Mouse (Mus musculus) brain, embryonic 14.5 days (tissue): ENCODE measurements around the gene Gna13. TPM values are rescaled to one million over a fixed set of nuclear protein-coding genes. Genes with fewer than 3 reads are reported as not detected.

Experiments used
- DNase-seq: peaks from one replicate; pipeline ENCODE4 v3.0.0-alpha.2; 2011; ENCODE audit warnings: low read depth
- CTCF ChIP-seq: fragments of 200-500 bp; IDR thresholded peaks from 2 replicates; pipeline ENCODE4 v1.5.1; 2012; ENCODE audit warnings: inconsistent platforms, mild to moderate bottlenecking, moderate library complexity, borderline replicate concordance; ENCODE audit not compliant: insufficient read depth, insufficient read length; ENCODE audit errors: extremely low read depth
- POLR2A ChIP-seq: fragments of 200-500 bp; IDR thresholded peaks from 2 replicates; pipeline ENCODE4 v1.6.1; 2012; ENCODE audit warnings: mild to moderate bottlenecking, inconsistent platforms, borderline replicate concordance; ENCODE audit not compliant: poor library complexity, insufficient read depth, insufficient read length, severe bottlenecking; ENCODE audit errors: extremely low read depth
- polyA plus RNA-seq: library from polyadenylated mRNA; depleted of rRNA; stranded (reverse); fragments of >200 nt; gene quantifications from 2 replicates; pipeline ENCODE4 v1.2.3, GENCODE M21; 2012; rRNA removed

Gna13 gene
- polyA plus RNA-seq, 1 experiment = 30.9 TPM

DNA sequence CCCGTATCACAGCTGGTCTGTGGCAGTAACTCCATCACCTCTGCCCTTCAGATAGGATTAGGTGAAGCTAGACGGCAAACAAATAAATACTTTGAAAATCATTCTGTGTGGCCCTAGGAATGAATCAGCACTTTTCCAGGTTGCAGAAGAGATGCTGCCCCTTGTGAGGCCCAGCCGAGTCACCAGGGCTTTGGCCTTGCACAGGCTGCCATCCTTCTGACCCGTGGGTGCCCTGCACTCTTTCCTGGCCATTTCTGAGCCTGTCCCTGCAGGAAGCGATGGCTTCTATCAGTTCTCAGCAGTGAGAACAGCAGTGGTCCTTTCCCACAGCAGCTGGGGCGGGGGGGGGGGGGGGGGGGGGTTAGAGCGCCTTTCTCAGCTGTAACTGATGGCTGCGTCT, 74.3 kb downstream of the Gna13 start:
- TF ChIP-seq CTCF = no peak
- TF ChIP-seq POLR2A = no peak
- no peak for DNase-seq

DNA sequence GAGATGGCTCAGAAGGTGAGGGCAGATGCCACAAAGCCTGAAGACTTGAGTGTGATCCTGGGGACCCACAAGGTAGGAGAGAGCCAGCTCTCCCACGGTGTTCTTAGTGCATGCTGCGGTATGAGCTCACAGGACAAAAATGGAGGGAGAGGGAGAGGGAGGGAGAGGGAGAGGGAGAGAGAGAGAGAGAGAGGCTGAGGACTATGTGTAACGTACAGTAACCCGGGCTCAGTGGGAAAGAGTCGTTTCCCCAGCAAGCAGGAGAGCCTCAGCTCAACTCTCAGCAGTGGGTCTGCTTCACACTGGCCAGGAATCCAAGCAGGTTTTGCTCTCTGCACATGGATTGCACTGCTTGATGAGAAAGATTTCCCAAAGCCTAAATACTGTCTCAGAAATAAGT, 76.6 kb downstream of the Gna13 start:
- TF ChIP-seq POLR2A = no peak
- TF ChIP-seq CTCF = no peak
- peak; percentile 19 for DNase-seq

DNA sequence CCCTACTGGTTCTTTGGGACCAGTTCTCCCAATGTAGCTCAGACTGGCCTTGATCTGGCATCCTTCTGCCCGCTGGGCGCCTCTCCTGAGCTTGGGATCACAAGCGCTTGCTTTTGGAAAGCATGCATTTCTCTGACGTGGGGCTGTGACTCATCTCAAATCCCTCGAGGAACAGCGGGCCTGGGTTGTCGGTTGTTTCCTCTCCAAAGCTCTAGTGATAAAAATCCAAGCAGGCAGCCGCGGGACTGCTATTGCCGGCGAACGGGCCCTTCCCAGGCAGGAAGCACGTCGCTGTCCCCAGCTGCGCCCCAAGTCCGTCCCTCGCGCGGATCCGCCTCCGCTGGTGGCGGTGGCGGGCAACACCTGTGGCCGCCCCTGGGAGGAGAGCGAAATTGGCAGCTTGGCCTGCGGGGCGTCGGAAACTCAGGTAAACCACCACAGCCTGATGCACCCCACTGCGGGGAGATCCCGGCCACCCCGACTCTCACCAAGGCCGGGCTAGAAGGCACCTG, 77.3 kb downstream of the Gna13 start:
- DNase-seq = peak; percentile 75
- TF ChIP-seq POLR2A = no peak
- TF ChIP-seq CTCF = no peak

DNA sequence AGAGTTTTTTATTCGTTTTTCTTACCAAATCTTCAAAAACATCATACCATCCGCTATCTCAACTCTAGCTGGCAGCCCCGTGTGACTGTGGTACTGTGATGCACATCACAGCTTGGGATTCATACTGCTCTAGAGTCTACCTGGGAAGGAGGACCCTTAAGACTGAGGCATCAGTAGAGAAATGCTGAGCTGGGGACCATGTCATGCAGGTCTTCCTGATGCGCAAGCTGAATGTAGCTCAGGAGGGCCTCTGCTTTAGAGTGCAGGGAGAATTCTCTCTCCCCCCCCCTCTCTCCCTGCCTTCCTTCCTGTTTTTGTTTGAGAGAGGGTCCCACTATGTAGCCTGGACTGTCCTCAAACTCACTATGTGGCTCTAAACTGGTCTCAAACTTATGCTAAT, 78.0 kb downstream of the Gna13 start:
- no peak for DNase-seq
- TF ChIP-seq CTCF (no peak), POLR2A (no peak)

DNA sequence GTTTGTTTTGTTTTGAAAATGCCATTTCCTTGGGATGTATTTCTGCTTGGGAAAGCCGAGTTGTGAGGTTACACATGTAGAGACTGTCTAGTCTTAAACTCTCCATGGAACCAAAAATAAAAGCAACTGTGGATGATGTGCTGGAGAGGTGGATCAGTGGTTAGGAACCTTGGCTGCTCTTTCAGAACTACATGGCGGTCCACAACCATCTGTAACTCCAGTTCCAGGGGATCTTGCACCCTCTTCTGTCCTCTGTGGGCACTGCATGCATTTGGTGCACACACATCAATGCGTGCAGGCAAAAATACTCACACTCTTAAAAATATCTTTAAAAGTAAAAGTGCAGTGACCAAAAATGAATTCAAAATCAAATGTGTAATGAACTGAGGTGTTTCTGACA, 78.5 kb downstream of the Gna13 start:
- TF ChIP-seq CTCF (peak; percentile 58), POLR2A (no peak)
- peak; percentile 41 for DNase-seq

DNA sequence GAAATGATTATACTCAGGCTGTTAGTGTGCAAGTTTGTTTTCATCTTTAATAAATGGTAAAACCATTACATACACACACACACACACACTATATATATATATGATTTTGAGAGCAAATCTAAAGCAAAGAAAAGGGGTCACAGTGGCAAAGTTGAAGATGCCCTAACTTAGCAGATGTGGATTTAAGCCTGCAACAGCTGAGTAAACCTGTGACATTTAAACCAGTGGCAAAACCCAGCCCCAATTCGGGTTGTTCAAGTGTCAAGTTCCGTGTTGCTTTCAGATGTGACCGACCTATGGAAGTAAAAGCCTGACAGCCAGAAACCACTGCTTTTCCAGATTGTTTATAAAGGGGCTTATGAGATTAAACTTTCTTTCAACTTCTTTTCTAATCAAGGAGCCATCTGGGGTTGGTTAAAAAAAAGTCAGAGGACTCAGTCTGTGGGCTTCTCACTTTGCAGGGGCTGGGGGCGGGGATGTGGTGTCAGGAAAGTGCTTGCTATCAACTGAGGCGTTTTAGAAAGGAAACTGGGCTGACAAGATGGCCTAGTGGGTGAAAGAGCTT, 79.6 kb downstream of the Gna13 start:
- TF ChIP-seq POLR2A (no peak), CTCF (no peak)
- no peak for DNase-seq

DNA sequence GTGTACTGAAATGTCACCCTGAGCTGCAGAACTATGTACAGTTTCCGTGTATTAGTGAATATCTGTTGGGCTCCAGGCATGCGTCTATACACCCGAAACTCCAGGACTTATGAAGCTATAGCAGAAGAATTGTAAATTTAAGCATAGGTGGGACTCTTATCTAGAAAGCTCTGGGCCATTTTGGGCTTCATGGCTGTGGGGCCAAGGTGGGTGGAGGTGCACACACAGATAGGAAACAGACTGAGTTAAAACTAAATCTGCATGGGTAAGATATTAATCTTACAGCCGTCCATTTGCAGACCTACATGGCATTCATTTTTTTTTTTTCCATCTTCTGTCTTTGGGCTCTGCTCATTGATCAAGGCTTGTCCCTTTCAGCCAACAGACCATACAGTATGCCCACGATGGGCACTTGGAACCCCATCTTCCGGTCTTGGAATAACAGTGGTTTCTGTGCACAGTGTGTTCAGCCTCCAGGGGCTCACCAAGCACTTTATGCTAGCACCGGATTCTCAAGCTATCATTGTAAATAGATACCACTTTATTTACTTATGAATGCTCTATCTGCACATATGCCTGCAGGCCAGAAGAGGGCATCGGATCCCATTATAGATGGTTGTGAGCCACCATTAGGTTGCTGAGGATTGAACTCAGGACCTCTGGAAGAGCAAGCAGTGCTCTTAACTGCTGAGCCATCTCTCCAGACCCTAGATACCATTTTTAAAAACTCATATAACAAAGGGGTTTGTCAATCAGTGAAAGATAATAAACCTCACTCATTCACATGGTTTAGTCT, 81.0 kb downstream of the Gna13 start:
- no peak for DNase-seq
- TF ChIP-seq POLR2A (no peak), CTCF (no peak)

DNA sequence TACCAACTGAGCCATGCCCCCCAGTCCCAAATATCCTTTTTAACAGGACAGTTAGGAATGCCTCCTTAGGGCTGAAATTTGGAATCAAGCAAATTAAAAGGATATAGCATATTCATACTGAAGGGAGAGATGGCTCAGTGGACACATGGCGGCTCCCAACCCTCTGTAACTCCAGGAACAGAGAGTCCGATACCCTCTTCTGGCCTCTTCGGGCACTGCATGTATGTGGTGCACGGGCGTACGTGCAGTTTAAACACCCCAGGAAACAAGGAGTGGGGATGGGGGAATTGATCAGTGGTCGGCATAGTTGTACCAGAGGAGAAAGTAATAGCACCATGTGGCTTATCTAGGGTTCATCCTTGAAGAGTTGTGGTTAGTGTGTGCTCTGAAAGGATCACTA, 82.0 kb downstream of the Gna13 start:
- DNase-seq = peak; percentile 25
- no peak for TF ChIP-seq POLR2A
- peak; percentile 62; the same call in 1 of the 2 replicates for TF ChIP-seq CTCF

DNA sequence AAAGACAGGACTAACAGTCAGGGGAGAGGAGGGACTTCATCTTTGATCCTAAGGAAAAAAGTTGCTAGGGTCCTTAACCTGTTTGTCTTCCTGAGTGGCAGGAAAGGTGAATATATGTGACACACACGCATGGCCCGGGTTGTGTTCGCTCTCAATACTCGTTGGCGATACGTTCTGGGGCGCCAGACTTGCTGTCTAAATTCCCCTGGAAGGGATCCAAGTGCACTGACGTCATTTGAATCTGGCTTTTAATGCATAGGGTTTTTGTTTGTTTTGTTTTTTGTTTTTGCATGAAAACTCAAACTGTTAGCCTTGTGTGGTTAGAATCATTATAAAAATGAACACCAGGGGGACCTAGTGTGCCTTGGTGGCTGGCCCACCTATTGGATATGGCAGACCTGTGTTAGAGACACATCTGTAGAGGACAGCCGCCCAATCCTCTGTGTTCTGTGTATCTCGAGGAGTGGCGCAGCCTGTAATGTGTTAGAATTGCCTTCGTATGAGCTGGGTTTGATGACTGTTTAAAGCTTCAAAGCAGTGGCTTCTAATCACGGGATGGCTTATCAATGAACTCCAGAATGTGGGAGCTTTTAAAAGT, 82.9 kb downstream of the Gna13 start:
- DNase-seq = peak; percentile 71
- TF ChIP-seq CTCF = peak; percentile 61; the same call in 1 of the 2 replicates
- no peak for TF ChIP-seq POLR2A

Other genes starting within 250 kb of the Gna13 start
- not detected in 2 replicates for gene E030025P04Rik, start 218.5 kb upstream of the Gna13 start, polyA plus RNA-seq
- 10.3 and 15.5 TPM in 2 replicates for gene Rgs9, start 64.7 kb upstream of the Gna13 start, polyA plus RNA-seq
- 0.03 TPM in 1 of 2 replicates, not detected in the other for gene 9930022D16Rik, start 51.1 kb downstream of the Gna13 start, polyA plus RNA-seq
- gene Amz2, start 63.1 kb downstream of the Gna13 start, polyA plus RNA-seq = 183 and 185 TPM in 2 replicates
- gene Arsg, start 110.5 kb downstream of the Gna13 start, polyA plus RNA-seq = 5.2 and 5.3 TPM in 2 replicates
- 1.4 and 3.2 TPM in 2 replicates for gene Slc16a6, start 110.8 kb downstream of the Gna13 start, polyA plus RNA-seq
- gene Wipi1, start 249.1 kb downstream of the Gna13 start, polyA plus RNA-seq = 7.1 and 10.2 TPM in 2 replicates